Comparison of ENCODE assay signal across 8 mouse cellular contexts in the genomic region with DNA sequence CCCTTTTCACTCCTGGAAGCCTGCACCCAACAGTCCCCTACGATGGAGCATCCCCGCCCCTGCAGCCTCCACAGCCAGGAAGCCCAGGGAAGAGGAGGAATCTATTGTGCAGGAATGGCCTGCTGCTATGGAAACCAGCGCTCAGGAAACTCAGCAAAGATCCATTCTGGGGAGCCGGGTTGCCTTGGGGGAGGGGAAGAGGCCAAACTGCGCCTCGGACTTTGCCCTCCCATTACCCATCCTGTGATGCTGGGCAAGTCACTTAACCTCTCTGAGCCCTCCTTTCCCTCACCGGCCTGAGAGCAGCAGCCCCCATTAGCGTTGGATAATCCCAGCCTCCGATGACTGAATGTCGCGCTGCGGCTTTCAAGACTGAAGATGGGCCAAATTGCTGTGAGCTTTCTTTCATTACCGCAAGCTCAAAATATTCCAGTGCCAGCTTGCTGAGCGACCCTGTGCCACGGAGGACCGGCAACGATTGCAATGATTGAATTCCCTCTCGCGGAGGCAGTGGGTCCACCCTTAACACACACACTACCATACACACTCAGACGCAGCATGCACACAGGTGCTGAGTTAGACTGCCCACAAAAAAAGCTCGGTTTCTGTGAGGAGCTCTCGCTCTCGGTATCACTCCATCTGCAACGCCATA. TPM values are rescaled to one million over a fixed set of nuclear protein-coding genes. Genes with fewer than 3 reads are reported as not detected.
DNase-seq lines count a peak whose midpoint lies in the region; ATAC-seq and TF ChIP-seq lines count a peak whose summit lies in the region.

No protein-coding gene starts in this region.

- 11% methylated on average over 24 of the region's 24 CpGs for WGBS in kidney, embryonic 14.5 days
- WGBS in embryonic facial prominence, embryonic 12.5 days = 8% methylated on average over 24 of the region's 24 CpGs
- whole genome bisulfite sequencing in intestine, postnatal 0 days = 15% methylated on average over 24 of the region's 24 CpGs
- 15% methylated on average over 24 of the region's 24 CpGs for WGBS in liver, postnatal 0 days (ENCODE audit: insufficient replicate concordance)
- 15% methylated on average over 24 of the region's 24 CpGs for WGBS in stomach, embryonic 15.5 days

- no peak for TF ChIP-seq EP300 in liver, postnatal 0 days (IDR thresholded peaks at IDR 0.05; ENCODE audit: low read depth)

- 0 out of 2 replicates have a peak overlapping the region, but pooled peaks have one; percentile 12 for H3K9ac ChIP-seq in kidney, embryonic 14.5 days (ENCODE audit: low read depth, low read length)
- H3K9ac ChIP-seq in embryonic facial prominence, embryonic 12.5 days = no peak overlapping the region
- no peak overlapping the region for H3K9ac ChIP-seq in intestine, postnatal 0 days (ENCODE audit: low read depth, low read length)
- no peak overlapping the region for H3K9ac ChIP-seq in liver, postnatal 0 days (replicated peaks)
- no peak overlapping the region for H3K9ac ChIP-seq in stomach, embryonic 15.5 days

- H3K4me1 ChIP-seq in kidney, embryonic 14.5 days (ENCODE audit: control insufficient read depth, insufficient read depth, low read length) = peaks cover 8% of the 10 kb centered on the region; the same call in 1 of the 2 replicates
- H3K4me1 ChIP-seq in embryonic facial prominence, embryonic 12.5 days = peaks cover 12% of the 10 kb centered on the region
- H3K4me1 ChIP-seq in intestine, postnatal 0 days (replicated peaks; ENCODE audit: control insufficient read depth, insufficient read depth, low read length) = no peaks in the 10 kb centered on the region
- peaks cover 5% of the 10 kb centered on the region; the same call in 1 of the 2 replicates for H3K4me1 ChIP-seq in liver, postnatal 0 days (ENCODE audit: insufficient read depth)
- 0 out of 2 replicates have a peak, but pooled peaks cover 9% of the 10 kb centered on the region for H3K4me1 ChIP-seq in stomach, embryonic 15.5 days

- no peaks in the 10 kb centered on the region for H3K36me3 ChIP-seq in kidney, embryonic 14.5 days (ENCODE audit: control insufficient read depth, insufficient read depth, low read length)
- no peaks in the 10 kb centered on the region for H3K36me3 ChIP-seq in embryonic facial prominence, embryonic 12.5 days
- H3K36me3 ChIP-seq in intestine, postnatal 0 days (ENCODE audit: control insufficient read depth, insufficient read depth) = no peaks in the 10 kb centered on the region
- no peaks in the 10 kb centered on the region for H3K36me3 ChIP-seq in liver, postnatal 0 days (replicated peaks; ENCODE audit: insufficient read depth, low read length)
- no peaks in the 10 kb centered on the region for H3K36me3 ChIP-seq in stomach, embryonic 15.5 days

- no peaks in the 10 kb centered on the region for H3K27me3 ChIP-seq in kidney, embryonic 14.5 days (ENCODE audit: control insufficient read depth, insufficient read depth, low read length)
- 0 out of 2 replicates have a peak, but pooled peaks cover 15% of the 10 kb centered on the region for H3K27me3 ChIP-seq in embryonic facial prominence, embryonic 12.5 days
- H3K27me3 ChIP-seq in intestine, postnatal 0 days (replicated peaks; ENCODE audit: control insufficient read depth, insufficient read depth, low read length) = 0 out of 2 replicates have a peak, but pooled peaks cover 3% of the 10 kb centered on the region
- H3K27me3 ChIP-seq in liver, postnatal 0 days (ENCODE audit: insufficient read depth, low read length) = peaks cover 5% of the 10 kb centered on the region
- H3K27me3 ChIP-seq in stomach, embryonic 15.5 days (replicated peaks) = 0 out of 2 replicates have a peak, but pooled peaks cover 3% of the 10 kb centered on the region

- ATAC-seq in kidney, embryonic 14.5 days (ENCODE audit: low FRiP score, low TSS enrichment) = peak; percentile 49; the same call in 1 of the 2 replicates
- ATAC-seq in embryonic facial prominence, embryonic 12.5 days (ENCODE audit: insufficient number of reproducible peaks, insufficient read depth, low FRiP score, low TSS enrichment) = no peak; the same call in 1 of the 2 replicates
- no peak for ATAC-seq in intestine, postnatal 0 days
- ATAC-seq in liver, postnatal 0 days = no peak
- peak; percentile 56; the same call in 1 of the 2 replicates for ATAC-seq in stomach, embryonic 15.5 days (ENCODE audit: insufficient read depth, low FRiP score, low read depth)

- H3K27ac ChIP-seq in kidney, embryonic 14.5 days (ENCODE audit: low read depth, low read length) = no peak overlapping the region
- no peak overlapping the region for H3K27ac ChIP-seq in embryonic facial prominence, embryonic 12.5 days
- no peak overlapping the region for H3K27ac ChIP-seq in intestine, postnatal 0 days (ENCODE audit: low read depth, low read length)
- no peak overlapping the region for H3K27ac ChIP-seq in liver, postnatal 0 days (ENCODE audit: low read depth)
- no peak overlapping the region for H3K27ac ChIP-seq in stomach, embryonic 15.5 days

- no peak for TF ChIP-seq CTCF in intestine, postnatal 0 days (IDR thresholded peaks at IDR 0.05; ENCODE audit: low read depth)
- TF ChIP-seq CTCF in liver, postnatal 0 days (IDR thresholded peaks at IDR 0.05; ENCODE audit: low read depth) = no peak

- H3K4me3 ChIP-seq in kidney, embryonic 14.5 days (ENCODE audit: low read length) = peak overlapping the region; percentile 12
- H3K4me3 ChIP-seq in embryonic facial prominence, embryonic 12.5 days = peak overlapping the region; percentile 25
- no peak overlapping the region for H3K4me3 ChIP-seq in intestine, postnatal 0 days (ENCODE audit: low read depth, low read length)
- no peak overlapping the region for H3K4me3 ChIP-seq in liver, postnatal 0 days (ENCODE audit: low read depth, low read length)
- 0 out of 2 replicates have a peak overlapping the region, but pooled peaks have one; percentile 8 for H3K4me3 ChIP-seq in stomach, embryonic 15.5 days (replicated peaks)

- peak overlapping the region; percentile 26 for H3K4me2 ChIP-seq in kidney, embryonic 14.5 days (replicated peaks; ENCODE audit: low read depth, low read length)
- peak overlapping the region; percentile 51 for H3K4me2 ChIP-seq in embryonic facial prominence, embryonic 12.5 days (replicated peaks)
- peak overlapping the region; percentile 13; the same call in 1 of the 2 replicates for H3K4me2 ChIP-seq in intestine, postnatal 0 days (replicated peaks; ENCODE audit: low read depth)
- H3K4me2 ChIP-seq in liver, postnatal 0 days (ENCODE audit: low read depth, low read length) = peak overlapping the region; percentile 10; the same call in 1 of the 2 replicates
- peak overlapping the region; percentile 42 for H3K4me2 ChIP-seq in stomach, embryonic 15.5 days

- no peaks in the 10 kb centered on the region for H3K9me3 ChIP-seq in kidney, embryonic 14.5 days (ENCODE audit: control insufficient read depth, low read length)
- H3K9me3 ChIP-seq in embryonic facial prominence, embryonic 12.5 days = no peaks in the 10 kb centered on the region
- no peaks in the 10 kb centered on the region for H3K9me3 ChIP-seq in intestine, postnatal 0 days (ENCODE audit: control insufficient read depth)
- no peaks in the 10 kb centered on the region for H3K9me3 ChIP-seq in liver, postnatal 0 days (ENCODE audit: low read length)
- no peaks in the 10 kb centered on the region for H3K9me3 ChIP-seq in stomach, embryonic 15.5 days

- no peak for DNase-seq in kidney, adult 18-20 months
- no peak for DNase-seq in liver, postnatal 0 days
- no peak for DNase-seq in lung, postnatal 36 days
- no peak for DNase-seq in ovary, postnatal 36 days (ENCODE audit: low spot score)

RNA-seq across cellular contexts. Expression of a gene that starts 18.1 kb away (rescaled TPM):
- 15.9 and 28.8 TPM in 2 replicates for polyA plus RNA-seq in kidney, embryonic 14.5 days (2014; fragmentation: Nextera tagmentation; extraction: Ambion mirVana)
- polyA plus RNA-seq in embryonic facial prominence, embryonic 12.5 days (2016; fragmentation: Nextera tagmentation; extraction: Ambion mirVana) = 23.9 and 24.3 TPM in 2 replicates
- polyA plus RNA-seq in intestine, postnatal 0 days (2015; fragmentation: Nextera tagmentation; extraction: Ambion mirVana) = 9.5 and 9.7 TPM in 2 replicates
- 26.9 and 28.1 TPM in 2 replicates for polyA plus RNA-seq in liver, postnatal 0 days (2015; fragmentation: Nextera tagmentation; extraction: Ambion mirVana)
- 25.0 and 30.8 TPM in 2 replicates for polyA plus RNA-seq in stomach, embryonic 15.5 days (2015; fragmentation: Nextera tagmentation; extraction: Ambion mirVana)

RNA-seq across cellular contexts. Expression of a gene that starts 38.1 kb away (rescaled TPM):
- not detected in 2 replicates for polyA plus RNA-seq in kidney, embryonic 14.5 days (2014; fragmentation: Nextera tagmentation; extraction: Ambion mirVana)
- polyA plus RNA-seq in embryonic facial prominence, embryonic 12.5 days (2016; fragmentation: Nextera tagmentation; extraction: Ambion mirVana) = not detected in 2 replicates
- polyA plus RNA-seq in intestine, postnatal 0 days (2015; fragmentation: Nextera tagmentation; extraction: Ambion mirVana) = not detected in 2 replicates
- polyA plus RNA-seq in liver, postnatal 0 days (2015; fragmentation: Nextera tagmentation; extraction: Ambion mirVana) = not detected in 2 replicates
- 0.09 and 0.22 TPM in 2 replicates for polyA plus RNA-seq in stomach, embryonic 15.5 days (2015; fragmentation: Nextera tagmentation; extraction: Ambion mirVana)

Comparison
In these comparisons a context has a peak if more than half of its experiments do, and no peak if none do; other contexts are left out.
1. ATAC-seq: peak in kidney, embryonic 14.5 days (single experiment) and stomach, embryonic 15.5 days (single experiment); none in embryonic facial prominence, embryonic 12.5 days (single experiment), intestine, postnatal 0 days (single experiment) and liver, postnatal 0 days (single experiment).
2. H3K4me3 ChIP-seq: peak in kidney, embryonic 14.5 days (single experiment), embryonic facial prominence, embryonic 12.5 days (single experiment) and stomach, embryonic 15.5 days (single experiment); none in intestine, postnatal 0 days (single experiment) and liver, postnatal 0 days (single experiment).
3. Peak in every context shown above with its lines, with median percentiles within 50 percentile points of each other: H3K4me2 ChIP-seq.